Comparison of ENCODE assay signal across 22 mouse cellular contexts in genomic region chr11:35345696-35346480, GRCm38 (mm10).
DNase-seq lines count a peak whose midpoint lies in the region; ATAC-seq lines count a peak whose summit lies in the region.
"Had no signal": no experiment of that assay in that cellular context is flagged by ENCODE, and none has a peak within 500 bp of the region (broad histone marks: within the 10 kb centered on the region; RNA-seq: fewer than 3 reads in every experiment).

No protein-coding gene starts in this region.

- no peak overlapping the region for H3K4me2 ChIP-seq in hindbrain, embryonic 12.5 days (replicated peaks)
- H3K4me2 ChIP-seq: liver, embryonic 15.5 days; midbrain, embryonic 12.5 days; neural tube, embryonic 15.5 days had no signal

- peak overlapping the region; percentile 23 for H3K4me3 ChIP-seq in megakaryocyte, embryonic 14.5 days (replicated peaks)
- no peak overlapping the region for H3K4me3 ChIP-seq in limb, embryonic 10.5 days
- H3K4me3 ChIP-seq in hindbrain, embryonic 12.5 days = no peak overlapping the region
- H3K4me3 ChIP-seq: heart, adult 2 months; left cerebral cortex, adult 2 months; liver, embryonic 15.5 days; midbrain, embryonic 12.5 days; neural tube, embryonic 15.5 days had no signal

- H3K36me3 ChIP-seq in megakaryocyte, embryonic 14.5 days (replicated peaks; ENCODE audit: low read length) = no peaks in the 10 kb centered on the region
- 0 out of 2 replicates have a peak, but pooled peaks cover 7% of the 10 kb centered on the region for H3K36me3 ChIP-seq in limb, embryonic 10.5 days
- no peaks in the 10 kb centered on the region for H3K36me3 ChIP-seq in hindbrain, embryonic 12.5 days
- H3K36me3 ChIP-seq: liver, embryonic 15.5 days; midbrain, embryonic 12.5 days; neural tube, embryonic 15.5 days had no signal

- ATAC-seq in megakaryocyte, adult 5-6 weeks (ENCODE audit: poor library complexity, severe bottlenecking) = no peak
- ATAC-seq in hindbrain, embryonic 12.5 days (ENCODE audit: low FRiP score) = no peak
- ATAC-seq: intestine, postnatal 0 days had no signal

- no peak overlapping the region for H3K9ac ChIP-seq in hindbrain, embryonic 12.5 days
- H3K9ac ChIP-seq: liver, embryonic 15.5 days; midbrain, embryonic 12.5 days; neural tube, embryonic 15.5 days had no signal

- H3K27me3 ChIP-seq in megakaryocyte, embryonic 14.5 days (replicated peaks) = no peaks in the 10 kb centered on the region
- 0 out of 2 replicates have a peak, but pooled peaks cover 10% of the 10 kb centered on the region for H3K27me3 ChIP-seq in limb, embryonic 10.5 days (ENCODE audit: low read depth, poor library complexity, severe bottlenecking)
- peaks cover 4% of the 10 kb centered on the region; the same call in 1 of the 2 replicates for H3K27me3 ChIP-seq in hindbrain, embryonic 12.5 days
- H3K27me3 ChIP-seq: liver, embryonic 15.5 days had no signal

- H3K27ac ChIP-seq in limb, embryonic 10.5 days = 0 out of 2 replicates have a peak overlapping the region, but pooled peaks have one; percentile 20
- H3K27ac ChIP-seq in hindbrain, embryonic 12.5 days = no peak overlapping the region
- H3K27ac ChIP-seq: heart, adult 2 months; left cerebral cortex, adult 2 months; liver, embryonic 15.5 days; macrophage; midbrain, embryonic 12.5 days; neural tube, embryonic 15.5 days had no signal

- 87% methylated on average over 13 of the region's 13 CpGs for WGBS in limb, embryonic 10.5 days
- WGBS in hindbrain, embryonic 12.5 days = 87% methylated on average over 13 of the region's 13 CpGs

- peak; percentile 21 to 22 for DNase-seq in cerebellum, adult 18-20 months
- DNase-seq in cerebellum, postnatal 4 days (ENCODE audit: low spot score in 2 of 2) = no peak
- DNase-seq in cerebellum, adult 9-10 months = peak; percentile 41
- DNase-seq in limb, embryonic 10.5 days (ENCODE audit: low spot score) = no peak
- no peak for DNase-seq in lung, postnatal 14 days
- DNase-seq: gastrocnemius, postnatal 36 days; heart, adult 2 months; kidney, postnatal 4 days; left cerebral cortex, postnatal 4 days; liver; right cerebral cortex, adult 18-20 months; right cerebral cortex, postnatal 4 days; thymus, adult 2 months had no signal

- 0 out of 2 replicates have a peak, but pooled peaks cover 3% of the 10 kb centered on the region for H3K9me3 ChIP-seq in megakaryocyte, embryonic 14.5 days
- H3K9me3 ChIP-seq in limb, embryonic 10.5 days (replicated peaks) = no peaks in the 10 kb centered on the region
- H3K9me3 ChIP-seq in hindbrain, embryonic 12.5 days (replicated peaks) = no peaks in the 10 kb centered on the region
- H3K9me3 ChIP-seq: liver, embryonic 15.5 days; midbrain, embryonic 12.5 days; neural tube, embryonic 15.5 days had no signal

- H3K4me1 ChIP-seq in megakaryocyte, embryonic 14.5 days = no peaks in the 10 kb centered on the region
- H3K4me1 ChIP-seq in limb, embryonic 10.5 days = peaks cover 62% of the 10 kb centered on the region
- H3K4me1 ChIP-seq in hindbrain, embryonic 12.5 days = peaks cover 18% of the 10 kb centered on the region
- H3K4me1 ChIP-seq: liver, embryonic 15.5 days; neural tube, embryonic 15.5 days had no signal

Comparison
In these comparisons a context has a peak if more than half of its experiments do, and no peak if none do; other contexts are left out.
1. DNase-seq: peak in cerebellum, adult 18-20 months (2 of 2) and cerebellum, adult 9-10 months (single experiment); none in cerebellum, postnatal 4 days (0 of 2), limb, embryonic 10.5 days (single experiment) and lung, postnatal 14 days (single experiment).